Mouse (Mus musculus) lung, postnatal 0 days (tissue): ENCODE measurements at regions not wholly inside any gene's neighbourhood (a gene's known extent, or its start where the extent isn't known, plus 50 kb on each side); places are given as distances from the start of the nearest gene placed in this dataset.

ENCODE experiments used
- ATAC-seq: fragments of 200-750 bp; cut with Nextera tagmentation; 2 replicates; pipeline ENCODE4 v1.8.0; 2017; ENCODE audit warnings: moderate library complexity
- DNase-seq: peaks from one replicate; pipeline ENCODE4 v3.0.0-alpha.2; 2016; ENCODE audit warnings: low spot score
- H3K27ac ChIP-seq: fragments of 300-500 bp; sonication (generic); 2 replicates; pipeline ENCODE4 v1.5.1; 2014; ENCODE audit warnings: antibody characterized with exemption, mild to moderate bottlenecking, low read length, mixed read lengths
- H3K27me3 ChIP-seq: fragments of 300-500 bp; sonication (generic); replicated peaks from 2 replicates; pipeline ENCODE4 v1.6.1; 2014; ENCODE audit warnings: low read length, mixed read lengths; ENCODE audit not compliant: insufficient read depth
- H3K36me3 ChIP-seq: fragments of 300-500 bp; sonication (generic); 2 replicates; pipeline ENCODE4 v1.6.1; 2014; ENCODE audit warnings: low read length, mixed read lengths; ENCODE audit not compliant: insufficient read depth
- H3K4me1 ChIP-seq: fragments of 300-500 bp; sonication (generic); 2 replicates; pipeline ENCODE4 v1.6.1; 2014; ENCODE audit warnings: antibody characterized with exemption, low read depth, low read length, mixed read lengths; ENCODE audit not compliant: insufficient read depth
- H3K4me2 ChIP-seq: fragments of 300-500 bp; sonication (generic); replicated peaks from 2 replicates; pipeline ENCODE4 v1.6.1; 2014; ENCODE audit warnings: low read depth, mild to moderate bottlenecking, low read length, moderate library complexity, mixed read lengths
- H3K4me3 ChIP-seq: fragments of 300-500 bp; sonication (generic); 2 replicates; pipeline ENCODE4 v1.5.1; 2014; ENCODE audit warnings: low read depth, low read length
- H3K9ac ChIP-seq: fragments of 300-500 bp; sonication (generic); replicated peaks from 2 replicates; pipeline ENCODE4 v1.6.1; 2014; ENCODE audit warnings: low read depth, mild to moderate bottlenecking
- H3K9me3 ChIP-seq: fragments of 300-500 bp; sonication (generic); 2 replicates; pipeline ENCODE4 v1.6.1; 2016; ENCODE audit warnings: low read length, mixed read lengths
- CTCF ChIP-seq: IDR thresholded peaks from 2 replicates; pipeline ENCODE4 v1.5.1; 2016; ENCODE audit warnings: antibody characterized with exemption, mild to moderate bottlenecking
- EP300 ChIP-seq: IDR thresholded peaks from 2 replicates; pipeline ENCODE4 v1.6.1; 2016; ENCODE audit warnings: antibody characterized with exemption, mild to moderate bottlenecking, control low read depth
- WGBS: fragments of 180-500 bp; shearing (Covaris S2); extraction: QIAGEN DNeasy Blood & Tissue Kit; methylation state at CpG from one replicate; pipeline ENCODE4 v1.1.7; 2014; 5-methylcytosine and 5-hydroxymethylcytosine counted together

- H3K27ac ChIP-seq = no peak overlapping the region
- 24% methylated on average over 18 of the region's 18 CpGs for WGBS
- no peaks in the 10 kb centered on the region for H3K9me3 ChIP-seq
- H3K4me2 ChIP-seq = no peak overlapping the region
- no peaks in the 10 kb centered on the region for H3K36me3 ChIP-seq
- H3K27me3 ChIP-seq = no peaks in the 10 kb centered on the region
- no peak overlapping the region for H3K4me3 ChIP-seq
- H3K9ac ChIP-seq = no peak overlapping the region
- TF ChIP-seq EP300 = no peak
- H3K4me1 ChIP-seq = no peaks in the 10 kb centered on the region
- DNase-seq = no peak
- no peak for ATAC-seq
Measured at GRCm38 (mm10) chr4:152999526-152999925, 483.1 kb downstream of the Ajap1 start.

- 59% methylated on average over 5 of the region's 5 CpGs for WGBS
- Histone ChIP-seq H3K9me3 (no peaks in the 10 kb centered on the region), H3K9ac (no peak overlapping the region), H3K4me2 (no peak overlapping the region), H3K36me3 (no peaks in the 10 kb centered on the region), H3K27ac (no peak overlapping the region), H3K27me3 (no peaks in the 10 kb centered on the region), H3K4me1 (no peaks in the 10 kb centered on the region), H3K4me3 (no peak overlapping the region)
- no peak for TF ChIP-seq CTCF
- no peak for TF ChIP-seq EP300
- DNase-seq (no peak), ATAC-seq (no peak)
Measured at GRCm38 (mm10) chr4:152997251-152997650, 485.4 kb downstream of the Ajap1 start.

- Histone ChIP-seq H3K36me3 (no peaks in the 10 kb centered on the region), H3K4me3 (no peak overlapping the region), H3K4me2 (no peak overlapping the region), H3K27ac (no peak overlapping the region), H3K9me3 (no peaks in the 10 kb centered on the region), H3K9ac (no peak overlapping the region), H3K27me3 (no peaks in the 10 kb centered on the region), H3K4me1 (no peaks in the 10 kb centered on the region)
- ATAC-seq (no peak), DNase-seq (no peak)
- TF ChIP-seq EP300 (no peak), CTCF (no peak)
- WGBS = 58% methylated on average over 2 of the region's 2 CpGs
Measured at GRCm38 (mm10) chr4:152996641-152997040, 486.0 kb downstream of the Ajap1 start.

- no peaks in the 10 kb centered on the region for H3K9me3 ChIP-seq
- no peak overlapping the region for H3K27ac ChIP-seq
- TF ChIP-seq CTCF (no peak), EP300 (no peak)
- no peak for ATAC-seq
- DNase-seq = no peak
- no peaks in the 10 kb centered on the region for H3K27me3 ChIP-seq
- H3K4me1 ChIP-seq = no peaks in the 10 kb centered on the region
- H3K4me2 ChIP-seq = no peak overlapping the region
- H3K9ac ChIP-seq = no peak overlapping the region
- H3K4me3 ChIP-seq = no peak overlapping the region
- H3K36me3 ChIP-seq = no peaks in the 10 kb centered on the region
- 60% methylated on average over 5 of the region's 5 CpGs for WGBS
Measured at GRCm38 (mm10) chr4:152995052-152995595, 487.5 kb downstream of the Ajap1 start.

DNA sequence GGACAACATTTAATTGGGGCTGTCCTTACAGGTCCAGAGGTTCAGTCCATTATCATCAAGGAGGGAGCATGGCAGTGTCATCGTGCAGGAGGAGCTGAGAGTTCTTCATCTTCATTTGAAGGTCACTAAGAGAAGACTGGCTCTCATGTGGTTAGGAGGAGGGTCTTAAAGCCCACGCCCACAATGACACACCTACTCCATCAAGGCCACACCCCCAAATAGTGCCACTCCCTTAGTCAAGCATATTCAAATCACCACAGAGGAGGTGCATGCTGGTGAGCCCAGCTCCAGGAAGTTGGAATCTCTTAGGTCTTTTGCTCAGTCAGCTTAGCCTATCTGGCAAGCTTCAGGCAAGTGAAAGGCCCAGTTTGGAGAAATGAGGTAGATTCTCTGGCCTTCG is 488.4 kb downstream of the Ajap1 start:
- WGBS = 60% methylated on average over 3 of the region's 3 CpGs
- DNase-seq (no peak), ATAC-seq (no peak)
- Histone ChIP-seq H3K4me3 (no peak overlapping the region), H3K27ac (no peak overlapping the region), H3K9ac (no peak overlapping the region), H3K4me1 (no peaks in the 10 kb centered on the region), H3K9me3 (no peaks in the 10 kb centered on the region), H3K27me3 (no peaks in the 10 kb centered on the region), H3K36me3 (no peaks in the 10 kb centered on the region), H3K4me2 (no peak overlapping the region)
- TF ChIP-seq EP300 (no peak), CTCF (no peak)

DNA sequence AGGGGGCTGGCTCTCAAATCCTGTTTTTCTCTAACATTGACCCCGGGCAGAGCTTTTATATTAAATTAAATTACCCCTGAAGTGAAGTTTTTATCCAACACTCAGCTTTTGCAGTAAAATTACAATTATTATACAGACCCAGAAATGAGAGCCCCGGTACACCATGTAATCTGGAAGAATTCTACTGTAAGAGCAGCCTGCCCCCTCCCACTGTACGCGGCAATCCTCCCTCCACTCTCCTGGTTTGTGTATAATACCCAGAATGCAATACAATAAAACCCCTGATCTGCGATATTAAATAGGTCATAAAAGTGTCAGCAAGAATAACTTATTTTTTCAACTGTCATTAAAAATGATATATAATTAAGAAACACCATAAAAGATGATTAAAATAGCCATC is 492.3 kb downstream of the Ajap1 start:
- no peak for DNase-seq
- TF ChIP-seq EP300 = no peak
- no peak for TF ChIP-seq CTCF
- ATAC-seq = no peak
- Histone ChIP-seq H3K9me3 (no peaks in the 10 kb centered on the region), H3K27me3 (no peaks in the 10 kb centered on the region), H3K4me1 (no peaks in the 10 kb centered on the region), H3K9ac (no peak overlapping the region), H3K4me2 (no peak overlapping the region), H3K27ac (no peak overlapping the region), H3K36me3 (no peaks in the 10 kb centered on the region), H3K4me3 (no peak overlapping the region)
- WGBS = 77% methylated on average over 5 of the region's 5 CpGs

DNA sequence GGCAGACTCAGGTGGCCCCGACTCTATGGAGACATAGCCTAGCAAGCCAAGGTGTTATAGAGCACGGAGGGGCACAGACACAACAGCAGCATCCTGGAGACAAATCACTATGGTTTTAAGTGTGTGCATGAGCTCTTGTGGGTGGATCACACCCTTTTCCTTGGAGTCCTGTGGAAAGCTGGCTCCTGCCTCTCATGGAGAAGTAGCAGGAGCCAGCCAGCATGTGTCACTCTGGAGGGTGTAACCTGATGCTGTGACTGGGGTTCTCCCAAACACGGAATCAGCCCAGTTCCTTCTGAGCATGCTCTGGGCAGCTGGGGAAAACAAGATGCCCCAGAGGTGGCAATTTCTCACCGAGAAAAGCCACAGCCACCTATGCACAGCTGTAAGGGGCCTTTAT is 494.9 kb downstream of the Ajap1 start:
- H3K27me3 ChIP-seq = no peaks in the 10 kb centered on the region
- H3K4me1 ChIP-seq = no peaks in the 10 kb centered on the region
- no peak overlapping the region for H3K27ac ChIP-seq
- no peak for TF ChIP-seq EP300
- TF ChIP-seq CTCF = no peak
- H3K36me3 ChIP-seq = no peaks in the 10 kb centered on the region
- H3K4me2 ChIP-seq = no peak overlapping the region
- ATAC-seq = no peak
- no peak for DNase-seq
- WGBS = 59% methylated on average over 4 of the region's 4 CpGs
- no peak overlapping the region for H3K9ac ChIP-seq
- no peak overlapping the region for H3K4me3 ChIP-seq
- no peaks in the 10 kb centered on the region for H3K9me3 ChIP-seq
